ENCODE assay signal across 7 mouse cellular contexts in genomic region chr11:69372780-69373170, GRCm38 (mm10). TPM values are rescaled to one million over a fixed set of nuclear protein-coding genes. Genes with fewer than 3 reads are reported as not detected.
A peak's percentile ranks its signal among the peaks of the same experiment; 100 is the strongest.
DNase-seq lines count a peak whose midpoint lies in the region; ATAC-seq lines count a peak whose summit lies in the region.

No protein-coding gene starts in this region.

- no peak for ATAC-seq in midbrain, embryonic 12.5 days (ENCODE audit: low FRiP score, low read depth)
- ATAC-seq in midbrain, embryonic 14.5 days (ENCODE audit: low FRiP score, low TSS enrichment): no peak
- no peak for ATAC-seq in hindbrain, embryonic 15.5 days (ENCODE audit: low FRiP score, low read depth)

- H3K27me3 ChIP-seq in midbrain, embryonic 12.5 days: no peaks in the 10 kb centered on the region
- H3K27me3 ChIP-seq in midbrain, embryonic 14.5 days (ENCODE audit: control insufficient read depth, insufficient read depth, low read length): no peaks in the 10 kb centered on the region
- H3K27me3 ChIP-seq in hindbrain, embryonic 15.5 days: no peaks in the 10 kb centered on the region

- 67% methylated on average over 3 of the region's 3 CpGs for WGBS in midbrain, embryonic 12.5 days
- WGBS in midbrain, embryonic 14.5 days: 68% methylated on average over 3 of the region's 3 CpGs
- WGBS in hindbrain, embryonic 15.5 days: 64% methylated on average over 3 of the region's 3 CpGs

- no peak overlapping the region for H3K4me3 ChIP-seq in midbrain, embryonic 12.5 days
- no peak overlapping the region for H3K4me3 ChIP-seq in midbrain, embryonic 14.5 days (replicated peaks; ENCODE audit: low read depth, low read length)
- no peak overlapping the region for H3K4me3 ChIP-seq in hindbrain, embryonic 15.5 days

- peaks cover 31% of the 10 kb centered on the region for H3K4me1 ChIP-seq in midbrain, embryonic 12.5 days
- H3K4me1 ChIP-seq in midbrain, embryonic 14.5 days (ENCODE audit: control insufficient read depth, insufficient read depth, low read length): peaks cover 26% of the 10 kb centered on the region
- H3K4me1 ChIP-seq in hindbrain, embryonic 15.5 days (replicated peaks): peaks cover 30% of the 10 kb centered on the region

- no peak overlapping the region for H3K4me2 ChIP-seq in midbrain, embryonic 12.5 days (replicated peaks)
- no peak overlapping the region for H3K4me2 ChIP-seq in midbrain, embryonic 14.5 days (ENCODE audit: low read length)
- no peak overlapping the region; the same call in 1 of the 2 replicates for H3K4me2 ChIP-seq in hindbrain, embryonic 15.5 days

- peak overlapping the region; percentile 78; the same call in 1 of the 2 replicates for H3K27ac ChIP-seq in midbrain, embryonic 12.5 days (replicated peaks)
- no peak overlapping the region; the same call in 1 of the 2 replicates for H3K27ac ChIP-seq in midbrain, embryonic 14.5 days (replicated peaks; ENCODE audit: low read depth, low read length)
- peak overlapping the region; percentile 75 for H3K27ac ChIP-seq in hindbrain, embryonic 15.5 days (replicated peaks)

- H3K36me3 ChIP-seq in midbrain, embryonic 12.5 days: peaks cover 19% of the 10 kb centered on the region
- peaks cover 4% of the 10 kb centered on the region; the same call in 1 of the 2 replicates for H3K36me3 ChIP-seq in midbrain, embryonic 14.5 days (ENCODE audit: control insufficient read depth, insufficient read depth, low read length)
- no peaks in the 10 kb centered on the region for H3K36me3 ChIP-seq in hindbrain, embryonic 15.5 days

- no peak overlapping the region for H3K9ac ChIP-seq in midbrain, embryonic 12.5 days (replicated peaks)
- no peak overlapping the region for H3K9ac ChIP-seq in midbrain, embryonic 14.5 days (replicated peaks; ENCODE audit: low read length)
- no peak overlapping the region for H3K9ac ChIP-seq in hindbrain, embryonic 15.5 days

- DNase-seq in midbrain, embryonic 14.5 days: no peak
- DNase-seq in c-Kit-positive CD71-positive TER-119-positive erythroid progenitor cells, embryonic 14.5 days (ENCODE audit: low spot score): peak; percentile 48
- peak; percentile 37 to 49 for DNase-seq in natural killer cell, adult 2 months (ENCODE audit: low spot score in 2 of 2)
- DNase-seq in adrenal gland, adult 8-10 months: no peak
- no peak for DNase-seq in left cerebral cortex, adult 9 months (ENCODE audit: low spot score in 2 of 2)

- H3K9me3 ChIP-seq in midbrain, embryonic 12.5 days: no peaks in the 10 kb centered on the region
- H3K9me3 ChIP-seq in midbrain, embryonic 14.5 days (ENCODE audit: control insufficient read depth, low read length): no peaks in the 10 kb centered on the region
- H3K9me3 ChIP-seq in hindbrain, embryonic 15.5 days: no peaks in the 10 kb centered on the region

RNA-seq across cellular contexts. Expression of gene Chd3, which starts 3.6 kb away (rescaled TPM):
- polyA plus RNA-seq in midbrain, embryonic 12.5 days (2016; fragmentation: Nextera tagmentation; extraction: Ambion mirVana): 78.7 and 88.5 TPM in 2 replicates
- polyA plus RNA-seq in midbrain, embryonic 14.5 days (2014; fragmentation: Nextera tagmentation; extraction: Ambion mirVana): 77.5 and 80.8 TPM in 2 replicates
- 83.5 and 83.7 TPM in 2 replicates for polyA plus RNA-seq in hindbrain, embryonic 15.5 days (2015; fragmentation: Nextera tagmentation; extraction: Ambion mirVana)
- total RNA-seq in adrenal gland, adult 8-10 months (2022): 100 to 1,000 TPM in 2 of 4 experiments, 10 to 100 TPM in 2; 89.8 to 169 (median 115) TPM

RNA-seq across cellular contexts. Expression of gene Naa38, which starts 22.5 kb away (rescaled TPM):
- polyA plus RNA-seq in midbrain, embryonic 12.5 days (2016; fragmentation: Nextera tagmentation; extraction: Ambion mirVana): 98.9 and 105 TPM in 2 replicates
- 97.6 and 123 TPM in 2 replicates for polyA plus RNA-seq in midbrain, embryonic 14.5 days (2014; fragmentation: Nextera tagmentation; extraction: Ambion mirVana)
- polyA plus RNA-seq in hindbrain, embryonic 15.5 days (2015; fragmentation: Nextera tagmentation; extraction: Ambion mirVana): 109 and 121 TPM in 2 replicates
- total RNA-seq in adrenal gland, adult 8-10 months (2022): 100 to 1,000 TPM; 138 to 160 (median 154) TPM

RNA-seq across cellular contexts. Expression of gene Cyb5d1, which starts 22.7 kb away (rescaled TPM):
- polyA plus RNA-seq in midbrain, embryonic 12.5 days (2016; fragmentation: Nextera tagmentation; extraction: Ambion mirVana): 52.9 and 53.8 TPM in 2 replicates
- 17.0 and 24.8 TPM in 2 replicates for polyA plus RNA-seq in midbrain, embryonic 14.5 days (2014; fragmentation: Nextera tagmentation; extraction: Ambion mirVana)
- 30.6 and 33.5 TPM in 2 replicates for polyA plus RNA-seq in hindbrain, embryonic 15.5 days (2015; fragmentation: Nextera tagmentation; extraction: Ambion mirVana)
- 10 to 100 TPM; 53.9 to 65.7 (median 60.5) TPM for total RNA-seq in adrenal gland, adult 8-10 months (2022)

RNA-seq across cellular contexts. Expression of gene Tmem88, which starts 25.3 kb away (rescaled TPM):
- polyA plus RNA-seq in midbrain, embryonic 12.5 days (2016; fragmentation: Nextera tagmentation; extraction: Ambion mirVana): 11.4 and 12.1 TPM in 2 replicates
- polyA plus RNA-seq in midbrain, embryonic 14.5 days (2014; fragmentation: Nextera tagmentation; extraction: Ambion mirVana): 2.6 and 4.9 TPM in 2 replicates
- polyA plus RNA-seq in hindbrain, embryonic 15.5 days (2015; fragmentation: Nextera tagmentation; extraction: Ambion mirVana): 6.8 and 7.2 TPM in 2 replicates
- total RNA-seq in adrenal gland, adult 8-10 months (2022): 10 to 100 TPM in 2 of 4 experiments, 1 to 10 TPM in 2; 6.3 to 16.0 (median 10.4) TPM

RNA-seq across cellular contexts. Expression of gene Rnf227, which starts 32.5 kb away (rescaled TPM):
- 48.4 and 50.5 TPM in 2 replicates for polyA plus RNA-seq in midbrain, embryonic 12.5 days (2016; fragmentation: Nextera tagmentation; extraction: Ambion mirVana)
- 222 and 270 TPM in 2 replicates for polyA plus RNA-seq in midbrain, embryonic 14.5 days (2014; fragmentation: Nextera tagmentation; extraction: Ambion mirVana)
- 221 and 228 TPM in 2 replicates for polyA plus RNA-seq in hindbrain, embryonic 15.5 days (2015; fragmentation: Nextera tagmentation; extraction: Ambion mirVana)
- 10 to 100 TPM in 1 of 4 experiments, 1 to 10 TPM in 3; 5.0 to 10.2 (median 6.7) TPM for total RNA-seq in adrenal gland, adult 8-10 months (2022)

Comparison
In these comparisons a context has a peak if more than half of its experiments do, and no peak if none do; other contexts are left out.
1. DNase-seq: peak in c-Kit-positive CD71-positive TER-119-positive erythroid progenitor cells, embryonic 14.5 days (single experiment) and natural killer cell, adult 2 months (2 of 2); none in midbrain, embryonic 14.5 days (single experiment), adrenal gland, adult 8-10 months (single experiment) and left cerebral cortex, adult 9 months (0 of 2).